Mouse (Mus musculus) adrenal gland, postnatal 36 days (tissue): Measurements from ENCODE around the gene Psmc2. TPM values are rescaled to one million over a fixed set of nuclear protein-coding genes. Genes with fewer than 3 reads are reported as not detected.

Experiments used
- DNase-seq, 2 experiments: peaks; one replicate each; pipeline ENCODE4 v3.0.0; 2021; ENCODE audit warnings: mixed read lengths in 1 of 2
- long read RNA-seq, 2 experiments: library from polyadenylated mRNA; stranded (forward); transcript quantifications; one replicate each; pipeline ENCODE4 v2.0.0; 2021; ENCODE audit warnings: borderline sequencing depth in 2 of 2
- total RNA-seq, 2 experiments: library from RNA; stranded (reverse); gene quantifications; 2 replicates each; pipeline ENCODE4 v1.2.3; 2021

Gene Psmc2
- 100 to 1,000 TPM; 153 to 159 TPM for total RNA-seq
- long read RNA-seq, experiment 1, partial matches to known transcripts = 236 of 250 reads
- long read RNA-seq, experiment 1, other reads (novel, unspliced or antisense) = 11 of 250 reads
- long read RNA-seq, experiment 2, partial matches to known transcripts = 62 of 62 reads
- long read RNA-seq, experiment 2, other reads (novel, unspliced or antisense) = 0 of 62 reads

DNA sequence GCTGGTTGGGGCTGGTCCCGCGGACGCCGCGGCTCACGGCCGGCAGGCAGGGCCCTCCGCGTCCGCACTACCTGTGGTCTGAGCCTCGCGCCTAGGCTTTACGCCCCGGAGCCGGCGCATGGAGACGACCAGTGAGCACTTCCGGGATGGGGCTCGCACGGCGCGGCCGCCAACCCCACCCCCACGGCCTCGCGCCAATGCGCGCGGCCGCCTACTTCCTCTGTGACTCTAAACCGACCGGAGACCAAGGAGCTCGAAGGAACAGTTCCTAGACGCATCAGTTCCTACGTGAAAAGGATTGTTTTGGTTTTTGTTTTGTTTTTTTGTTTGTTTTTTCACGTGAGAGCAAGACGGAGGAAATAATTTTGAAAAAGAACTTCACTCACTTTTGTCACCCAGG, at the start of gene Psmc2, which contains the start of gene Dnajc2:
Gene Psmc2, plus strand, starts transcription at position 231 of the 400 bp plus-strand sequence.
Gene Dnajc2, minus strand, starts transcription at position 199 of the 400 bp plus-strand sequence.
- peak; percentile 92 to 94 for DNase-seq

DNA sequence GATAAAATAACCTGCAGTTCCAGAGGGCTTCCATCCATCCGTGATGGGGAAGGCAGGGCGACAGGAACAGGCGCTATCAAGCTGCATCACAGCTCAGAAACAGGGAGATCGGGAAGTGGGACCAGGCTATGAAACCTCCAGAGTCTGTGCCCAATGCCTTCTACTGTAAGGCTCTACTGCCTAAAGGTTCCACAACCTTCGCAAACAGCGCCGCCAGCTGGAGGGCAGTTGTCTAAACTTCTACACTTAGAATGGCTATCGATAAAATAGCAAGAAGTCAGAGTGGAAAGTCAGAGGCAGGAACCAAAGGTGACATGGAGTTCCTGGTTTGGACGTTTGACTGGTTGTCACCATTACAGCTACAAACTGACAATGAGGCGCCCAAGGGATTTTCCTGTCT, 49.5 kb upstream of the Psmc2 start:
- peak; percentile 91 to 92 for DNase-seq

DNA sequence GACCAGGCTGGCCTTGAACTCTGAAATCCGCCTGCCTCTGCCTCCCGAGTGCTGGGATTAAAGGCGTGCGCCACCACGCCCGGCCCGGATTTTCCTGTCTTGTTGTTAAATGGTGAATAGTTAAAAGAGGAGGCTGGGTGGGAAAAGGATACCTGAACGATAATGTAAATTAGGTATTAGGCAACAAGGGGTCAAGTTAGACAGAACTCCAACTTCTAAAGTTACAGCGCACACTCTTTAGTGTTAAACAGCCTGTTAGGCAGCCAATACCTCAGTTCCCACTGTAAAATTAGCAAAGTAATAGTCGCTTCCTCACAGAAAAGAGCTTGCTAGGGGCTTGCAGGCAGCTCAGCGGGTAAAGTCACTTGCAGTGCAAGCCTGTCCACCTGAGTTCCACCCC, 49.0 kb upstream of the Psmc2 start:
- DNase-seq = no peak

DNA sequence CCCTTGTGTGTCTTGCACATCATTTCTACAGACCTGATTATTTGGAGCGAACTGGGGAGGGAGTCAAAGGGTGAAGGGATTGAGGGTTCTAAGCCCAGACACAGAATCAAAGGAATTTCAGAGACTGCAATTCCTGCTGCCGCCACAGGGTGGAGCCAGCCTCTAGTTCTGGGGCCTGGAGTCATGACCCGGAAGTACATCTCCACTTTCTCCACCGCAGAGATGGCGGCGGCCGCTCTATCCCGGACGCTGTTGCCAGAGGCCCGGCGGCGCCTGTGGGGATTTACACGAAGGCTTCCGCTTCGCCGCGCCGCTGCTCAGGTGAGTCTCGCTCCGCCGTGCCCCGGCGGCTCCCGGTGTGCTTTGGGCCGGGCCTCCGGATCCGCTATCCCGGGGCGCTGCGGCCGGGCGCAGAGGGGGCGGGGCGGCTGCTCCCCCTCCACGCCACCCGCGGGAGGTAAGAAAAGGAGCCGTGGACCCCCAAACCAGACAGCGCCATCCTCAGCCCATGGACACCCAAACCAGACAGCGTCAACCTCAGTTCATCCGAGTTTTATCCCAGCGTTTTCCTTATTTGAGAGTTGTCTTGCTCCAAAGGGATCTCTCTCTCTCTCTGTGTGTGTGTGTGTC, 48.0 kb upstream of the Psmc2 start, which contains the start of gene Pmpcb:
Gene Pmpcb, plus strand, starts transcription at position 186 of the 630 bp plus-strand sequence.
- DNase-seq = peak; percentile 86 to 87

DNA sequence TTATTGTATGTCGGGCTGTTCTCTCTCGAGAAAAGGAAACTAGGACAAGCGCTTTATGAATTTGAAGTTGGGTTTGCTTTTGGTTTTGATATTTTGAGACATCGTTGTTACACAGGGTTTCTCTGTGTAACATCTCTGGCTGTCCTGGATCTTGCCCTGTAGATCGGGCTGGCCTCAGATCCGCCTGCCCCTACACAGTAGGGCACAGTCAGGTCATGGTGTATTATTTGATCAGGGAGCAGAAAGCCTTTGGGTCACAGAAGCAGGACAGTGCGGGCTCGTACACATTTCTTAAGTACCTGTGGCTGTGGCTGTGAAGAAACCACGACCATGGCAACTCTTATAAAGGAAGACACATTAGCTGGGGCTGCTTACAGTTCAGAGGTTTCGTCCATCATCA, 47.5 kb upstream of the Psmc2 start:
- no peak for DNase-seq

DNA sequence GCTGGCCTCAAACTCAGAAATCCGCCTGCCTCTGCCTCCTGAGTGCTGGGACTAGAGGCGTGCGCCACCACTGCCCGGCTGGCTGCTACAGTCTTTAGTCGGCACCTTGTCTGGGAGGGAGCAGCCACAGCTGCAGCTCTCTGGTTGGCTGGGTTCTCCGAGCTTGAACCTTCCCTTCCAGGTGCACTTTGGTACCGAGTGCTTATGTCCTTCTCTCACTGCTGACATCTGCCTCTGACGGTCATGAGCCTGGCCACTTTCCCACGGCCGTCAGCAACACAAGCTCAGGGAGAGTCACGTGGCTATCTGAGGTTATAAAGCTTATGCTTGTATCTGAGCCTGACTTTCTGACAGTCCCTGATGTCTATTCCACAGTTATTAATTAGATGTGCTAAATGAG, 46.0 kb upstream of the Psmc2 start:
- DNase-seq = no peak

DNA sequence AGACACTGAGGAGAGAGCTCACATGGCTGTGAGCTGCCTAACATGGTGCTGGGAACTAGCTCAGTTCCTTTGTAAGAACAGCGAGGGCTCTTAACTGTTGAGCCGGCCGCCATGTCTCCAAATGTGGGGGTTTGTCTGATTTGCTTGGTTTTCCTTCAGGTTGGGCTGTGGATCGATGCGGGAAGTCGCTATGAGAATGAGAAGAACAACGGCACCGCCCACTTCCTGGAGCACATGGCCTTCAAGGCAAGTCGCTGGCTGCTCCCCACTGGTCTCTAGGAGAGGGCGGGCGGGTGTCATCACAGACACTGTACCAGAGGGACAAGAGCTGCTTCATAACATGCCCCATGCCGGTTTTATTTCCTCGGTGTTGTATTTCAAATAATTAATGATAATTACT, 45.2 kb upstream of the Psmc2 start:
- no peak for DNase-seq

DNA sequence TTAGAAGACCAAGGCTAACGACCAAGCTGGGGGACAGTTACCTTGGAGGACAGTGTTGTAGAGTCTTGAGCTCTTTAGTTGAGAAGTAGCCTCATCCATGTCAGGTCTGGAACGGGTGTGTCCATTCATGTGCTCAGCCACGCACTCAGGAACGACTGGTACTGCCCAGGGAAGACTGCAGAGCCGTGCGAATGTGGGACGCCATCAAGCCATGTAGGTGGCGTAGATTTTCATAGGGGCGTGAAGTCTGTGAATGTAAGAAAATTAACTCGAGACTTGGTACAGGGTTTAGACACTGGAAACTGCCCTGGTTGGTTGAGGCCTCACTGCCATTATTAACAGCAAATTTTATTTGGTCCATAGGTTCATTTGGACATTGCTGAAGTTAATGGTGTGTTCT, 41.5 kb upstream of the Psmc2 start:
- no peak for DNase-seq

DNA sequence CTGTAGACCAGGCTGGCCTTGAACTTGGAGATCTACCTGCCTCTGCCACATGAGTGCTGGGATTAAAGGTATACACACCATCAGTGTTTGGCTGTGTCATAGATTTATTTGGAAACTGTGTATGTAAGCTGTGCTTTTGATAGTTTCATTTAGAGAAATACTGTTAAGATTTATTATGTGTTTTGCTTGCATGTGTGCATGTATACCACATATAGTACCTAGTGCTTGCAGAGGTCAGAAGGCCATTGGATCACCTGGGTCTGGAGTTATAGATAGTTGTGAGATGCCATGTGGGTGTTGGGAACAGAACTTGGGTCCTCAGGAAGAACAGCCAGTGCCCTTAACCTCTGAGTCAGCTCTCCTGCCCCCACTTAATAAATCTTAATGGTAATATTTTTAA, 40.4 kb upstream of the Psmc2 start:
- DNase-seq = no peak

DNA sequence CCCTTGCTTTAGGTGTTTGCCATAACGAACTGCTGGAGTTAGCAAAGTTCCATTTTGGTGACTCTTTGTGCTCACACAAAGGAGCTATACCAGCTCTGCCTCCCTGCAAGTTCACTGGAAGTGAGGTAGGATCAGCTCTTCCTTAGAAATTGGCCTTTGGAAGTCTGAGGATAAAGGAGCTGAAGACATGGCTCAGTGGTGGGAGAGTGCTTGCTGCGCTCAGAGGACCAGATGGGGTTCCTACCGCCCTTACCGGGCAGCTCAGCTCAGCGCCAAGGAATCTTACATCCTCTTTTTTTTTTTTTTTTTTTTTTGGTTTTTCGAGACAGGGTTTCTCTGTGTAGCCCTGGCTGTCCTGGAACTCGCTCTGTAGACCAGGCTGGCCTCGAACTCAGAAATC, 39.1 kb upstream of the Psmc2 start:
- no peak for DNase-seq

DNA sequence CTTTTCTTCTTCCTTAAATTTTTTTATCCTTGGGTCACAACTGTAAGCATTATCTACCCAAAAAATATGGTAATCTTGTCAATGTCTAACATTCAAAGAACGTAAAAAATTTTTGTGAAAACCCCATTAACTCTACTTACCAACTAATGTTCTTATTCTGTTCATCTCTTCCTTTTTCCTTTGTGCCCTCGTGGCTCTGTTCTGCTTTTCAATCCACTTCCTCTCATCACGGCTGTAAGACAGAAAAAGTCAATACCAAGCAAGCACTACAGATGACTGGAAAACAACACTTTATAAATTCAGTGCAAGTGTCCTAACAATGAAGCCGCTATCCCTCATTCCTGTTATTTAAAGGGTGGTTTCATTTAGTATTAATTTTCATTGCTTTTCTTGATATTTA, 16.6 kb upstream of the Psmc2 start:
- DNase-seq = no peak

DNA sequence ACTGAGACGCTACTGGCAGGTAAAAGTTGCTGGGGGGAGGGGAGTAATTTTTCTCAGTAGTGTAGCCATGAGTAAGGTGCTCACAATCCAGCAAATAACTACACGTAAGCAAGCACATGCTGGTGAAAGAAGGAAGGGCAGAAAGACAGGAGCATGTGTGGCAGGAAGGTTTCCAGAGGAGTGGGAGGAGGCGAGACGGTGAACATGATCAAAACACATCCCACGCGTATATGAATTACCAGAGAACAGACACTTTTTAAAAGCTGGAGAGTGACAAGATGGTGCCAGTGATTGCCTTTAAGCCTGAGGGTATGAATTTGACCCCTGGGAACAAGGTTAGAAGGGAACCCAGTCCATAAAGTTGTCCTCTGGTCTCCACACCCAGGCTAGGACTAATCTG, 15.2 kb upstream of the Psmc2 start:
- no peak for DNase-seq

DNA sequence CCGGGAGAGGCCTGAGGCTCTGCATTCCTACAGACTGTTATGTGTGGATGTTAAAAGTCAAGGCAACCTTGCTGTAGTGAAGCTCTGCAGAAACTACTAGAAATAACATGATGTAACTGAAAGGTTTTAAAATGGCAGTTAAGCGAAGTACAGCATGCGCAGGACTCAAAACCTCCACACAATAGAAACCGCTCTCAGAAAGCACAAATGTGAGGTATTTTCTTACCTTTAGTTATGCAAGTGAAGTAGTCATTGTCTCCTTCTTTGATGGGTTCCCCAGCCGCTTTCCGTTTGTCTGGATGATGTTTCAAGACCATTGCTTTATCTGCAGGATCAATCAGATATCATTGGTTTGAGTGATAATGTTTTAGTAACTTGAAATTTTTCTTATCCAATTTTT, 8.6 kb upstream of the Psmc2 start:
- no peak for DNase-seq

DNA sequence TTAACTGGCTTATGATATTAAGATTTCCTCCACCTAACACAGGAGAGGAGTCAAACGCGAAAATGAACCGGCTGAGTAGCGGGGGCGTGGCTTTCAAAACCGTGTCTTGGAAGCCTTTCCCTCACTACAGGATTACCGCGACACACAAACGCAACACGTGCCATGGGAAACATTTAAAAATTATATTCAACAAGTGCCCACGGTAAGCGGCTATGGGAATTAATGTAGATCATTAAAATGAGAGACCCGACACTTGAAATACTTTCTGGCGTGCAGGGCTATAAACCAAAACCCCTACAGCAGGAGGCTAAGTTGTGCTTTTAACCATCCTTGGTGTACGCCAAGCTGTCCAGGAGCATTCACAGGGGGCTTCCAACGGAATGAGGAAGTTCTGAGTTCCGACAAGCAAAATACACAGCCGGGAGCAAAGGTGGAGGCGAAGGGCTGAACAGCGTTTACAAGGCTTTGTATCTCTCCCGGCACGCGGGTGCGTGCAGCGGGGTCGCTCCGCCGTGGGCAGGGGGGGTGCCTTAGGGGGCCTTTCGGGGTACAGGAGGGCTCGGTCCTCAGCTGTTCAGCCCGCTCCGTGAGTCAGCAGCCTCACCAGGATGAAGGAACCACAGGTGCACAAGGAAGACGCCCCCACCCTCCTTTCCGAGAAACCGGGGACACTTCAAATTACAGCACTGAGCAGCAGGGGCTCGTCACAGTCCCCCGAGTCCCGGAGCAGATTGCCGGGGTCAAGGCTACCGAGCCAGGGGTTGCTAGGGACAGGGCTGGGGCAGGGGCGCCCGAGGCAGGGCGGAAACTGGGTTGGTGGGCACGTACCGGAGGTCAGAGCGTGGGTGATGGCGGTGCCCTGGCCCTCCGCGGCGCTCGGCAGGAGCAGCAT, 676 bp upstream of the Psmc2 start:
- DNase-seq = peak; percentile 32 to 52

DNA sequence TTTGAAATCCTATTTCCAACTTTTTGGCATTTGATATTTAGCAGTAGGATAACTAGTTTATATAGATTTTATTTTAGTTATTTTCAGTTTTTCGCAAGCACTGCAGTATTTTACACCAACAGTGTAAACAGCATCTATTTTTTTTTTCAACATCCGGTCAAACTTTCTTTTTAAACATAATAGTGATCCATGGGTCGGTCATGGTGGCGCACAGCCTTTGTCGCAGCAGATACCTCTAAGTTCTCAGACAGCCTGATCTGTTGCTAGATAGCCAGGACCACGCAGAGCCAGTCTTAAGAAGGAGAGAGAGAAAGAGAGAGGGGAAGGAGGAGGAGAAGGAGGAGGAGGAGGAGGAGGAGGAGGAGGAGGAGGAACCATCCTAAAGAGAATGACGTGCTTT, 693 bp downstream of the Psmc2 start:
- no peak for DNase-seq

DNA sequence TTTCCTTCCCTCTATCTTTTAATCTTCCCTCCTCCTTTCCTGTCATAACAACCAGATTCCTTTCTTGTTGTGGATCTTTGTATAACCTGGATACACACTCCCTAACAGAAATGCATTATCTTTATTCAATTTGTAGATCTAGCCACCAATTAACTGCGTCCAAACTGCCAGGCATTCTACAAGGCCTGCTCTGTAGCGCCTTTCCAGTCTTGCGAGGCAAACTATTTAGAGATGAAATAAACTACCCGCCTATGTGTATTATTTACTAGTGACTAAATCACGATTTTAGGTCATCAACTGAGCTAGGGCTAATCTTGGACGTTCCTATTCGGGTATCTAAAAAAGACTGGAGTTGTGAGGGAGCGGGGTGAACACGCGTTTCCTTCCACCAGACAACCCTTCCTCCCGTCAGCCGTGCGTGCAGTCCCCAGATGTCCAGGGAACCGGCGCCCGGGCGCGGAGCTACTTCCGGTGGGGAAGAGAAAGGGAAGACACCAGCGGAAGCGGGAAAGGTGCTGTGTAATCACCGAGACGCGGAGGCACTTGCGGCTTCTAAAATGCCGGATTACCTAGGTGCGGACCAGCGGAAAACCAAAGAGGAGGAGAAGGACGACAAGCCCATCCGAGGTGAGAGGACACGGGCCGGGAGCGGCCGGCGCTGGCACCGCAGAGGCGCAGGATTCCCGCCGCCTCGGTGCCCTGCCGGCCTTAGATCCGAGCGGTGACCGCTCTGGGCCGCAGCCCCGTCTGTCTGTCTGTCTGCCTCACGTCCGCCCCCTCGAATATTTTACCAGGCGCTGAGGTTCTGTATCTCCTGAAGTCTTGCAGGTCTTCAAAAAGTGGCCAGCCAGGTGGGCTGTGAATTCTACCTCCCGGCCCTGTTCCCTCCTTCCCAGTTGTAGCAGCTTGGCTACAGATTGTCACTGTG, 1.4 kb downstream of the Psmc2 start:
- DNase-seq = peak; percentile 93 to 95

DNA sequence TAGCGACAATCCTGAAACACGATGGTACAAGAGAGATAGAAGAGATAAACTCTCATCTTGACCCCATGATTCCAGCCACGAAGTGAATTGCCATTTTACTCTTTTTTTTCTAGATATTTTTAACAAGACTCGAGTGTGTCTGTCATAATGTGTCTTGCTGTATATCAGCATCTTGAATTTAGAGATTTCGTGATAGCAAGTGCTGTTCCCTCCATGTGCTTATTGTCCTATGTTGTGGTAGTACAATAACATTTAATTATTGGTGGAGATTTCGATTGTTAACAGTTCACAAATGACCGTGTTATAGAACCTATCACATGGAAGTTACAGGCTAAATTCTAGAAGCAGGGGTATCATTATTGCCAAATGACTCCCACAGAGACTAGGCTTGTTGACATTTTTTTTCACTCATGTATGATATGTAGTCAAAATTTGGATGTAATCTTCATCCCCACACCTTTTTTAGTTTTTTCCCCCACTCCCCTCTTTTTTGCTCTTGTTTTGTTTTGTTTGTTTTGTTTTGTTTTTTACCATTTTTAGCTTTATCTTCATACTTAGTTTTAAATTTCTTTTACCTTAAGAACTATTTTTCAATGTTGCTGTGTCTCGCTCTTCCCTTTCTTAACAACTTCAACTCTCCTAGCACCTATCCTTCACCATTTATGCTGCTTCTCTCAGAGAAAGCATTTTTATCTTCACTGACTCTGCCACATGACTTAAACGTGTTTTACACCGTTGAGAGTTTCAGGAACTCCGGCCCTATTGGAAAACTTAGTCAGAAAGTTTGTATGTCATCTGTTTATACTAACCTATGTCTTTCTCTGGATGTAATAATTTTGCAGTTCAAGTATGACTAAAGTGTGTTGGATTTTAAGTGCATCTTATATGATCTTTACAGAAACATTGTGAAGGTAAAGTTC, 2.4 kb downstream of the Psmc2 start:
- no peak for DNase-seq

DNA sequence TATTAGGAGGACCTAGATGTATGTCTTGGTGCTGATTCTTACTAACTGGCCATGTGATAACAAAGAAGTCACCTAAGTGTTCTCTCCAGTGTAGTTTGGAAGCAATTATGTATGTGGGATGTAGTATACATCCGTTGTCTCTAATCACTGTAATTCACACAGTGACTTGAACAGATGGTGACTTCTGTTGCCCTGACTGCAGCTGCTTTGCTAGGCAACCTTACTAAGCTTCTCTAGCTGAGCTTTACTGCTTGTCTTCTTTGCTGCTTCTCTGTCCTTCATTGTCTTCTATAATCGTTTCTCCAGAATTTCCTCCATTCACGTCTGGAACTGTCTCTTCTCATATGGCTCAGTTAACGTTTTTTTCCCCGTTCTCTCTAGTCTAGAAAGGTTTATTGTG, 4.0 kb downstream of the Psmc2 start:
- DNase-seq = no peak

DNA sequence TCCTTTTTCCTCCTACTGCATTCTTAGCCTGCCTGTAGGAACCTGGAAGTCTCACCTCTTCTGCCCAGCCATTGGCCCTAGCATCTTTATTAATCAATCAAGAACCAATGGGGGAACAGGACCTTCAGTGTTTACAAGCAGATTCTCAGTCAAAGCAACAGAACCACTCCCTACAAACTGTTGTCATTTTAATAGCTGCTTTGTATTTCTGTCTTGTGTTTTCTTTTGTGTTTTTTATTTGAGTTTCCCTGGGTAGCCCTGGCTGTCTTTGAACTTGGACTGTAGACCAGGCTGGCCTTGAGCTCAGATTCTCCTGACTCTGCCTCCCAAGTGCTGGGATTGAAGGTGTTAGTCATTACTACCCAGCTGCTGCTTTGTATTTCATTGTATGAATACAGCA, 7.1 kb downstream of the Psmc2 start:
- DNase-seq = no peak

DNA sequence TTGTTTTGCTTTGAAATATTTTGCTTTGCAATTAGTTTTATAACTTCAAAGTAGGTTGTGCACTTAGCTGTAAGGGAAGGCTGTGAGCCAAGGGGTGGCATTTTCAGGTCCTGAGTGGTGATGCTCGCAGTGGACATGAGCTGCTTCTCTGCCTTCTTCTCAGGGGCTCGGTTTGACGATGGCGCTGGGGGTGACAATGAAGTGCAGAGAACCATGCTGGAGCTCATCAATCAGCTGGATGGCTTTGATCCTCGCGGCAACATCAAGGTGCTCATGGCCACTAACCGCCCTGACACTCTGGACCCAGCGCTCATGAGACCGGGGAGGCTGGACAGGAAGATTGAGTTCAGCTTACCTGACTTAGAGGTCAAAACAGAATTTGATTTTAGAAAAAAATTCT, 17.8 kb downstream of the Psmc2 start:
- DNase-seq = no peak

DNA sequence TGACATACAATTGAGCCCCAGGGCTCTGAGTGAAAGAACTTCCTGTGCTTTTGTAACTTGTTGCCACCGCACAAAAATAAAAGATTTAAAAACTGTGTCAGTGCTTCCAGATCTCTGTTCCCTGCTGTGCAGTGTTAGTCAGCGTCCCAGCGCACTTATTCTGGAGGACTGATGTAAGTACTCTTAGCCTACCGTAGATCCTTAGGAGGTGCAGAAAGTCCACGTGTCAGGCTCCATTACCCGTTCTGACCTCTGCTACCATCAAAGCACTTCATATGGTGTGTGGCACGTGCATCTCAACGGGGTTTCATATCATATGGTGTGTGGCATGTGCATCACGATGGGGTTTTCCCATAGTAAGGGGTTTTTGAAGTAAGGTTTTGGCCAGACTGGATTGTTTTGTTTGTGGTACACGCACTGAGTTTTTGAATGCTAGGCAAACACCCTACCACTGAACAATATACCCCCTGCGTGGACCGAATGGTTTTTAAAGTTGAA, 18.7 kb downstream of the Psmc2 start:
- no peak for DNase-seq
